Mouse (Mus musculus) forebrain, embryonic 11.5 days (tissue): ENCODE measurements around the gene Cd200r3. TPM values are rescaled to one million over a fixed set of nuclear protein-coding genes. Genes with fewer than 3 reads are reported as not detected.

Source experiments
- ATAC-seq: fragments of 200-750 bp; cut with Nextera tagmentation; replicated peaks from 2 replicates; pipeline ENCODE4 v1.8.0; 2017; ENCODE audit warnings: moderate TSS enrichment; ENCODE audit not compliant: low FRiP score
- DNase-seq: peaks from one replicate; pipeline ENCODE4 v3.0.0-alpha.2; 2017; ENCODE audit warnings: low spot score
- H3K27ac ChIP-seq: fragments of 300-500 bp; sonication (generic); 2 replicates; pipeline ENCODE4 v1.5.1; 2014; ENCODE audit warnings: low read depth, low read length
- H3K27me3 ChIP-seq: fragments of 300-500 bp; sonication (generic); 2 replicates; pipeline ENCODE4 v1.6.1; 2014; ENCODE audit warnings: mild to moderate bottlenecking, low read length, mixed read lengths; ENCODE audit not compliant: control insufficient read depth, insufficient read depth
- H3K36me3 ChIP-seq: fragments of 300-500 bp; sonication (generic); 2 replicates; pipeline ENCODE4 v1.6.1; 2014; ENCODE audit warnings: mild to moderate bottlenecking, low read length, moderate library complexity, mixed read lengths; ENCODE audit not compliant: control insufficient read depth, insufficient read depth
- H3K4me1 ChIP-seq: fragments of 300-500 bp; sonication (generic); replicated peaks from 2 replicates; pipeline ENCODE4 v1.6.1; 2014; ENCODE audit warnings: low read length, mixed read lengths; ENCODE audit not compliant: control insufficient read depth, insufficient read depth
- H3K4me2 ChIP-seq: fragments of 300-500 bp; sonication (generic); 2 replicates; pipeline ENCODE4 v1.6.1; 2014; ENCODE audit warnings: low read depth, mild to moderate bottlenecking, low read length, moderate library complexity, mixed read lengths; ENCODE audit not compliant: severe bottlenecking
- H3K4me3 ChIP-seq: fragments of 300-500 bp; sonication (generic); 2 replicates; pipeline ENCODE4 v1.5.1; 2014; ENCODE audit warnings: low read depth, low read length
- H3K9ac ChIP-seq: fragments of 300-500 bp; sonication (generic); 2 replicates; pipeline ENCODE4 v1.6.1; 2014; ENCODE audit warnings: low read length
- H3K9me3 ChIP-seq: fragments of 300-500 bp; sonication (generic); 2 replicates; pipeline ENCODE4 v1.6.1; 2016; ENCODE audit warnings: low read length, mixed read lengths; ENCODE audit not compliant: control insufficient read depth
- WGBS: fragments of 180-500 bp; shearing (Covaris S2); extraction: QIAGEN DNeasy Blood & Tissue Kit; methylation state at CpG from one replicate; pipeline ENCODE4 v1.1.7; 2014; 5-methylcytosine and 5-hydroxymethylcytosine counted together
- polyA plus RNA-seq: library from polyadenylated mRNA; unstranded; fragments of >200 nt; fragmentation: Nextera tagmentation; extraction: Ambion mirVana; gene quantifications from 2 replicates; pipeline ENCODE4 v1.2.1, GENCODE M21; 2014

Gene Cd200r3
- polyA plus RNA-seq, result not detected in 2 replicates

DNA sequence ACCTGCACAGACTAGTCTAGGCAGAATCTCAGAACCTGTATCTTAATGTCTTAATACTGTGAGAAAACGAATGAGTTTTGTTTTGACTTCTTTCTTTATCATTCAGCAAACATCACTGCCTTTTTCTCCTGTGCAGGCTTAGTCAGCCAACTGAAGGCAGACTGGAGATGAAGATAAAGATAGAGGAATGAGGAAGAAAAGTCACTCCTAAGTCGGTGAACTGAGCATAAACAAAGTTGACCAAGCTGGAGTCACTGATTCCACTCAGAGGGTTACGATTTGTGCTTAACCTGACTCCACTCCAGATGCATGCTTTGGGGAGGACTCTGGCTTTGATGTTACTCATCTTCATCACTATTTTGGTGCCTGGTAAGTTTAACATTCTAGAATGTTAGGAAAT lies at the start of gene Cd200r3:
Gene Cd200r3 (plus strand): TSS at position 211 of the 400 bp plus-strand sequence.
- DNase-seq (no peak), ATAC-seq (no peak)
- no peaks in the 10 kb centered on the region for H3K9me3 ChIP-seq
- no peak within 1 kb of the TSS for H3K27ac ChIP-seq
- no peak within 1 kb of the TSS for H3K4me2 ChIP-seq
- H3K27me3 ChIP-seq, result no peaks in the 10 kb centered on the region
- H3K36me3 ChIP-seq, result no peaks in the 10 kb centered on the region
- H3K4me1 ChIP-seq, result no peaks in the 10 kb centered on the region
- WGBS, result 83% methylated on average over 3 of the region's 3 CpGs
- no peak within 1 kb of the TSS for H3K4me3 ChIP-seq
- no peak within 1 kb of the TSS for H3K9ac ChIP-seq

GRCm38 (mm10) chr16:44932016-44932415 lies 11.5 kb upstream of the Cd200r3 start:
- DNase-seq (no peak), ATAC-seq (no peak)
- Histone ChIP-seq H3K27ac (no peak overlapping the region), H3K27me3 (no peaks in the 10 kb centered on the region), H3K4me3 (no peak overlapping the region), H3K4me1 (no peaks in the 10 kb centered on the region), H3K9me3 (no peaks in the 10 kb centered on the region), H3K9ac (no peak overlapping the region), H3K4me2 (no peak overlapping the region), H3K36me3 (no peaks in the 10 kb centered on the region)
- WGBS, result 91% methylated on average over 1 of the region's 1 CpGs

GRCm38 (mm10) chr16:44951360-44952114 lies 8.1 kb downstream of the Cd200r3 start:
- Histone ChIP-seq H3K27me3 (no peaks in the 10 kb centered on the region), H3K36me3 (no peaks in the 10 kb centered on the region), H3K4me1 (no peaks in the 10 kb centered on the region), H3K4me2 (no peak overlapping the region), H3K9me3 (no peaks in the 10 kb centered on the region), H3K4me3 (no peak overlapping the region), H3K9ac (no peak overlapping the region), H3K27ac (no peak overlapping the region)
- ATAC-seq (no peak), DNase-seq (no peak)
- 83% methylated on average over 4 of the region's 4 CpGs for WGBS

DNA sequence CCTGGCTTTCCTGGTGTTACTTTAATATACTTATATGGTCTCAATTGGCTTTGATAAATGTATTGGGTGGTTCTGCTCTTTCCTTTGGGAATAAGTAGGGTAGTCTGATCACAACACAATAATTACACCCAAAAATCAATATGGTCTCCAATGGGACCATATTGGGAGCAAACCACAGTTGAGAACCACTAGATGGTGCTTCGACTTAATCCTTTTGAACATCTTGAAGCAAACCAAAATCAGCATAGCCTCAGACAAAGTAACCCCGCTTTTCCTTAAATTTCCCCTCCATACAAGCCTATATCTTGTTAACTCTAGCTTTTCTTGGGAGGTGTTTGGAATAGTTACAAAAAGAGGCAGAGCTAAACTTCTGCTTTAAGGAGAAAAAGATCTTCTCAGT lies 18.8 kb downstream of the Cd200r3 start:
- no peaks in the 10 kb centered on the region for H3K27me3 ChIP-seq
- no peaks in the 10 kb centered on the region for H3K4me1 ChIP-seq
- no peaks in the 10 kb centered on the region for H3K36me3 ChIP-seq
- no peak overlapping the region for H3K4me3 ChIP-seq
- WGBS, result 84% methylated on average over 2 of the region's 2 CpGs
- no peak overlapping the region for H3K9ac ChIP-seq
- no peaks in the 10 kb centered on the region for H3K9me3 ChIP-seq
- DNase-seq (no peak), ATAC-seq (no peak)
- no peak overlapping the region for H3K27ac ChIP-seq
- H3K4me2 ChIP-seq, result no peak overlapping the region

DNA sequence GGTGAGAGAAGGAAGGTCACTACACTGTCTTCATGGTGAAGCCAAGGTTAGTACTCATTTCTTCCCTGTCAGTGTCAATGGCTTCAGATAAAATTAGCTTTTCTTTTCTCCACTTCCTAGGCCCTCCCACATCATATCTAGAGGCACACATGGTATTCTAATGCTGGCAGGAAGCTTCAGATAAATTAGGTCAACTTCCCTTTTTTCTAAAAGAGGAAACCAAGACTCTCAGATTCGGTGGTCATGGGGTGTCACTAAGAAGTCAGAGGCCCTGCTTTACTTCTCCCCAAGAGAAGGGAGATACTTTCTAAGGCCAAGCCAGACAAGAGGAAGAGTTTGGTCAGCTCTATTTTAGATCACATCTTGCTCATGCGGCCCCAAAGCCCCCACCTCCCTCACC lies 19.3 kb downstream of the Cd200r3 start:
- DNase-seq (no peak), ATAC-seq (no peak)
- H3K27me3 ChIP-seq, result no peaks in the 10 kb centered on the region
- no peak overlapping the region for H3K9ac ChIP-seq
- H3K4me3 ChIP-seq, result no peak overlapping the region
- WGBS, result 75% methylated on average over 2 of the region's 2 CpGs
- no peaks in the 10 kb centered on the region for H3K9me3 ChIP-seq
- H3K4me1 ChIP-seq, result no peaks in the 10 kb centered on the region
- no peak overlapping the region for H3K4me2 ChIP-seq
- no peaks in the 10 kb centered on the region for H3K36me3 ChIP-seq
- no peak overlapping the region for H3K27ac ChIP-seq

GRCm38 (mm10) chr16:44964526-44965374 lies 21.3 kb downstream of the Cd200r3 start:
- Histone ChIP-seq H3K4me1 (no peaks in the 10 kb centered on the region), H3K27me3 (no peaks in the 10 kb centered on the region), H3K27ac (no peak overlapping the region), H3K4me2 (no peak overlapping the region), H3K4me3 (no peak overlapping the region), H3K36me3 (no peaks in the 10 kb centered on the region), H3K9me3 (no peaks in the 10 kb centered on the region), H3K9ac (no peak overlapping the region)
- no peak for ATAC-seq
- WGBS, result 93% methylated on average over 6 of the region's 6 CpGs
- DNase-seq, result no peak

DNA sequence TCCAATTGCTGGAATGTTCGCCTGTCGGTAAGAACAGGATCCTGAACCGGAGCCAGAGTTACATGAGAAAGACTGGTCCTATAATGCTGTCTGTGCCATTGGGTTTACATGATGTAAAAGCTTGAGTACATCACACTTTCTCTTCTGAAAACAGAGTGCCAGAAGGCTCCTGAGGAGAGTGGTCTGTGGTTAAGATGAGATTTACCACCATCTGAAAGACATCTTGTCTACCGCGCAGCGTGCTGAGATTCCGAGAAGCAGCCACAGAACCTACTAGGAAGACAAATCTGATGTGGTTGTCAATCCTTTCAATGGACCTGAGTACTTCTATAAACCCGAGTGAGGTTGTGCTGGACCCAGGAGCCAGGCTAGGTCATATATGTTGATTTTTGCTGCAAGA lies 21.9 kb downstream of the Cd200r3 start:
- no peaks in the 10 kb centered on the region for H3K4me1 ChIP-seq
- WGBS, result 89% methylated on average over 8 of the region's 8 CpGs
- no peak overlapping the region for H3K27ac ChIP-seq
- no peak overlapping the region for H3K4me3 ChIP-seq
- DNase-seq (no peak), ATAC-seq (no peak)
- H3K27me3 ChIP-seq, result no peaks in the 10 kb centered on the region
- H3K36me3 ChIP-seq, result no peaks in the 10 kb centered on the region
- H3K9me3 ChIP-seq, result no peaks in the 10 kb centered on the region
- no peak overlapping the region for H3K9ac ChIP-seq
- H3K4me2 ChIP-seq, result no peak overlapping the region

GRCm38 (mm10) chr16:44965890-44966289 lies 22.4 kb downstream of the Cd200r3 start:
- H3K27me3 ChIP-seq, result no peaks in the 10 kb centered on the region
- no peak overlapping the region for H3K4me2 ChIP-seq
- WGBS, result 83% methylated on average over 3 of the region's 3 CpGs
- H3K4me1 ChIP-seq, result no peaks in the 10 kb centered on the region
- H3K4me3 ChIP-seq, result no peak overlapping the region
- no peaks in the 10 kb centered on the region for H3K9me3 ChIP-seq
- no peaks in the 10 kb centered on the region for H3K36me3 ChIP-seq
- no peak overlapping the region for H3K9ac ChIP-seq
- no peak overlapping the region for H3K27ac ChIP-seq
- DNase-seq, result no peak
- no peak for ATAC-seq
